Mouse (Mus musculus): Measurements from ENCODE around the gene Mapt. TPM values are rescaled to one million over a fixed set of nuclear protein-coding genes. Genes with fewer than 3 reads are reported as not detected.
A peak's percentile ranks its signal among the peaks of the same experiment; 100 is the strongest.

Mapt gene
- total and polyA plus RNA-seq, 3 experiments, result 0.21 to 1.7 (median 0.64) TPM

DNA sequence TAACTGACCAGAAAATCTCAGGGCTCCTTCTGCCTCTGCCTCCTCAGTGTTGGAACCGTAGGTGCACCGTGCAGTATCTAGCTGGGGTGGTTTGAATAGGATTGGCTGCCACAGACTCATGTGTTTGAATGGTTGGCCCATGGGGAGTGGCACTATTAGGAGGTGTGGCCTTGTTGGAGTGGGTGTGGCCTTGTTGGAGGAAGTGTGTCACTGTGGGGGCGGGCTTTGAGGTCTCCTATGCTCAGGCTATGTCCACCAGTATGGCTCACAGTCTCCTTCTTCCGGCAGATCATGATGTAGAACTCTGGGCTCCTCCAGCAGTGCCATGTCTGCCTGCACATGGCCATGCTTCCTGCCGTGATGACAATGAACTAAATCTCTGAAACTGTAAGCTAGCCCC lies 9.4 kb upstream of the Mapt start:
- Histone ChIP-seq H3K4me2 (ENCODE audit: insufficient read depth, low read depth, poor library complexity, severe bottlenecking) (no peak overlapping the region), H3K27ac (ENCODE audit: insufficient read depth, low read depth) (no peak overlapping the region), H3K4me1 (ENCODE audit: control insufficient read depth in 1 of 2, insufficient read depth in 2 of 2) (peaks cover 3 to 7% of the 10 kb centered on the region in 2 experiments; a peak in 3 of 4 replicates), H3K4me3 (replicated peaks in 1 of 3; ENCODE audit: low read depth in 2 of 3, low read length in 2 of 3, poor library complexity in 1 of 3) (no peak overlapping the region), H3K27me3 (replicated peaks) (peaks cover 59% of the 10 kb centered on the region), H3K36me3 (replicated peaks in 1 of 2; ENCODE audit: control insufficient read depth in 1 of 2, insufficient read depth in 1 of 2, low read length in 1 of 2) (no peaks in the 10 kb centered on the region), H3K9ac (ENCODE audit: insufficient read depth, low read depth) (no peak overlapping the region), H3K9me3 (replicated peaks; ENCODE audit: low read length) (peaks cover 13% of the 10 kb centered on the region), H3K79me2 (replicated peaks; ENCODE audit: control insufficient read depth, extremely low read depth, insufficient read depth, poor library complexity, severe bottlenecking) (no peaks in the 10 kb centered on the region)
- TF ChIP-seq HCFC1 (IDR thresholded peaks at IDR 0.05; ENCODE audit: low read depth, low read length) (no peak), SMC3 (IDR thresholded peaks at IDR 0.05; ENCODE audit: low read depth, low read length) (no peak), ELF1 (IDR thresholded peaks at IDR 0.05; ENCODE audit: low read depth, low read length) (no peak), KAT2A (IDR thresholded peaks at IDR 0.05; ENCODE audit: insufficient replicate concordance, low read length) (no peak), TBP (conservative IDR thresholded peaks at IDR 0.05; ENCODE audit: low read depth, low read length) (no peak), ZNF384 (IDR thresholded peaks at IDR 0.05; ENCODE audit: low read depth, low read length) (no peak)
- in situ Hi-C loops (cut with MboI; ENCODE audit: low pct_ligation_motif_present, low pct_unique_long_range_greater_than_20kb, low sequenced_read_pairs) (no loop called here), dilution Hi-C loops (cut with MboI; ENCODE audit: extremely low pct_ligation_motif_present, extremely low pct_unique_long_range_greater_than_20kb, low sequenced_read_pairs) (no loop called here)
- DNase-seq (ENCODE audit: extremely low read depth), result peak; percentile 6

DNA sequence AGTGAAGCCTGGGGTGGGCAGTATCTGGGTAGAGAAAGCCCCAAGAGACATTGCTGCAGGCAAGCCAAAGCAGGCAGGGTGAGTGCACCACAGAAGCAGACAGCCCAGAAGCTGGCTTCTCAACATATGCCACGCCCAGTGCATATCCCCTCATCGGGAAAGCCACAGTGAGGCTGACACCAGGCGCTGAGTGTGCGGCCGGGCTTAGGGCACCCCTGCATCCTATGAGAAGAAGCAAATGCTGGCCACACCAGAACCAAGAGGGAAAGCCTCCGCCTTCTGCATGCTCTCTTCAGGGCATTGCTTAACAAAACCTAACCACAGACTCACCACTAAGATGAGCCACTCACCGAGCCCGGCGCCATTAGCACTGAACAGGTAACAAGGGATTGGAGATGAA lies 7.9 kb upstream of the Mapt start:
- DNase-seq (ENCODE audit: extremely low read depth), result no peak
- Histone ChIP-seq H3K4me3 (replicated peaks in 1 of 3; ENCODE audit: low read depth in 2 of 3, low read length in 2 of 3, poor library complexity in 1 of 3) (no peak overlapping the region), H3K36me3 (replicated peaks in 1 of 2; ENCODE audit: control insufficient read depth in 1 of 2, insufficient read depth in 1 of 2, low read length in 1 of 2) (no peaks in the 10 kb centered on the region), H3K27ac (ENCODE audit: insufficient read depth, low read depth) (no peak overlapping the region), H3K9ac (ENCODE audit: insufficient read depth, low read depth) (no peak overlapping the region), H3K4me1 (ENCODE audit: control insufficient read depth in 1 of 2, insufficient read depth in 2 of 2) (no peaks in the 10 kb centered on the region), H3K27me3 (replicated peaks) (peaks cover 58% of the 10 kb centered on the region), H3K4me2 (ENCODE audit: insufficient read depth, low read depth, poor library complexity, severe bottlenecking) (no peak overlapping the region), H3K9me3 (replicated peaks; ENCODE audit: low read length) (peaks cover 13% of the 10 kb centered on the region), H3K79me2 (replicated peaks; ENCODE audit: control insufficient read depth, extremely low read depth, insufficient read depth, poor library complexity, severe bottlenecking) (no peaks in the 10 kb centered on the region)
- in situ Hi-C loops (cut with MboI; ENCODE audit: low pct_ligation_motif_present, low pct_unique_long_range_greater_than_20kb, low sequenced_read_pairs) (no loop called here), dilution Hi-C loops (cut with MboI; ENCODE audit: extremely low pct_ligation_motif_present, extremely low pct_unique_long_range_greater_than_20kb, low sequenced_read_pairs) (no loop called here)
- TF ChIP-seq ZKSCAN1 (IDR thresholded peaks at IDR 0.05; ENCODE audit: borderline replicate concordance, low read depth, low read length) (no peak), EP300 (IDR thresholded peaks at IDR 0.05; ENCODE audit: low read length) (no peak), JUND (conservative IDR thresholded peaks at IDR 0.05; ENCODE audit: low read depth, low read length) (no peak), JUN (IDR thresholded peaks at IDR 0.05; ENCODE audit: insufficient read depth, low read depth, low read length) (no peak), PAX5 (IDR thresholded peaks at IDR 0.05; ENCODE audit: low read length) (no peak), CHD1 (IDR thresholded peaks at IDR 0.05; ENCODE audit: low read depth, low read length) (no peak), ELF1 (IDR thresholded peaks at IDR 0.05; ENCODE audit: low read depth, low read length) (no peak), SMC3 (IDR thresholded peaks at IDR 0.05; ENCODE audit: low read depth, low read length) (no peak)

- H3K9ac ChIP-seq (ENCODE audit: insufficient read depth, low read depth), result no peak overlapping the region
- H3K27me3 ChIP-seq (replicated peaks), result peaks cover 85% of the 10 kb centered on the region
- no peak overlapping the region for H3K4me3 ChIP-seq (replicated peaks in 1 of 3; ENCODE audit: low read depth in 2 of 3, low read length in 2 of 3, poor library complexity in 1 of 3)
- H3K4me2 ChIP-seq (ENCODE audit: insufficient read depth, low read depth, poor library complexity, severe bottlenecking), result no peak overlapping the region
- H3K27ac ChIP-seq (ENCODE audit: insufficient read depth, low read depth), result no peak overlapping the region
- peaks cover 10 to 21% of the 10 kb centered on the region in 2 experiments; a peak in 3 of 4 replicates for H3K4me1 ChIP-seq (ENCODE audit: control insufficient read depth in 1 of 2, insufficient read depth in 2 of 2)
- H3K9me3 ChIP-seq (replicated peaks; ENCODE audit: low read length), result peaks cover 22% of the 10 kb centered on the region
- no peak for DNase-seq (ENCODE audit: extremely low read depth)
- no peaks in the 10 kb centered on the region for H3K79me2 ChIP-seq (replicated peaks; ENCODE audit: control insufficient read depth, extremely low read depth, insufficient read depth, poor library complexity, severe bottlenecking)
- H3K36me3 ChIP-seq (replicated peaks in 1 of 2; ENCODE audit: control insufficient read depth in 1 of 2, insufficient read depth in 1 of 2, low read length in 1 of 2), result no peaks in the 10 kb centered on the region
- in situ Hi-C loops (cut with MboI; ENCODE audit: low pct_ligation_motif_present, low pct_unique_long_range_greater_than_20kb, low sequenced_read_pairs), result no loop called here
- dilution Hi-C loops (cut with MboI; ENCODE audit: extremely low pct_ligation_motif_present, extremely low pct_unique_long_range_greater_than_20kb, low sequenced_read_pairs), result no loop called here
- TF ChIP-seq CTCF (conservative IDR thresholded peaks at IDR 0.05 in 1 of 2, IDR thresholded peaks at IDR 0.05 in 1 of 2; ENCODE audit: low read depth in 2 of 2, low read length in 2 of 2), result no peak
- TF ChIP-seq SIN3A (IDR thresholded peaks at IDR 0.05; ENCODE audit: low read length), result no peak
- TF ChIP-seq TBP (conservative IDR thresholded peaks at IDR 0.05; ENCODE audit: low read depth, low read length), result no peak
- TF ChIP-seq E2F4 (IDR thresholded peaks at IDR 0.05; ENCODE audit: insufficient replicate concordance, low read depth, low read length), result no peak
- TF ChIP-seq GABPA (IDR thresholded peaks at IDR 0.05; ENCODE audit: insufficient replicate concordance, low read depth, low read length), result no peak
- no peak for TF ChIP-seq MAX (IDR thresholded peaks at IDR 0.05; ENCODE audit: low read length)
- no peak for TF ChIP-seq MAFK (IDR thresholded peaks at IDR 0.05; ENCODE audit: insufficient replicate concordance, low read length)
- TF ChIP-seq NELFE (IDR thresholded peaks at IDR 0.05; ENCODE audit: low read depth, low read length), result no peak
- no peak for TF ChIP-seq POLR2A (IDR thresholded peaks at IDR 0.05; ENCODE audit: low read depth, low read length)
- TF ChIP-seq ZMIZ1 (IDR thresholded peaks at IDR 0.05; ENCODE audit: low read depth, low read length), result no peak
- no peak for TF ChIP-seq RAD21 (IDR thresholded peaks at IDR 0.05; ENCODE audit: low read depth, low read length)
These were observed 1.8 kb upstream of the Mapt start for GRCm38 (mm10) chr11:104229391-104229790.

Measured in CH12.LX (cell line).